Mouse (Mus musculus): ENCODE measurements around the gene Serinc5. TPM values are rescaled to one million over a fixed set of nuclear protein-coding genes. Genes with fewer than 3 reads are reported as not detected.
"Not testable (repeated sequence)": the region's sequence is repeated elsewhere in the genome, so short reads cannot be mapped to it uniquely, and the experiment has no call there.

Serinc5 gene
- polyA plus RNA-seq, 1 experiment from 2014 or later = 18.6 TPM

GRCm38 (mm10) chr13:92677656-92678055 is 66.8 kb downstream of the Serinc5 start:
- no peak overlapping the region for H3K4me2 ChIP-seq
- no peak for ATAC-seq (ENCODE audit: low FRiP score)
- no peak overlapping the region for H3K4me3 ChIP-seq
- H3K27me3 ChIP-seq = no peaks in the 10 kb centered on the region
- no peak overlapping the region for H3K9ac ChIP-seq
- no peaks in the 10 kb centered on the region for H3K36me3 ChIP-seq
- H3K27ac ChIP-seq = no peak overlapping the region
- no peaks in the 10 kb centered on the region for H3K9me3 ChIP-seq
- peaks cover 15% of the 10 kb centered on the region for H3K4me1 ChIP-seq (replicated peaks)
- 73% methylated on average over 4 of the region's 4 CpGs for WGBS

GRCm38 (mm10) chr13:92679661-92680060 is 68.8 kb downstream of the Serinc5 start:
- Histone ChIP-seq H3K4me2 (no peak overlapping the region), H3K36me3 (no peaks in the 10 kb centered on the region), H3K27ac (no peak overlapping the region), H3K4me3 (no peak overlapping the region), H3K9ac (no peak overlapping the region), H3K27me3 (no peaks in the 10 kb centered on the region), H3K9me3 (no peaks in the 10 kb centered on the region), H3K4me1 (replicated peaks) (peaks cover 21% of the 10 kb centered on the region)
- ATAC-seq (ENCODE audit: low FRiP score) = no peak
- WGBS = 78% methylated on average over 7 of the region's 7 CpGs

GRCm38 (mm10) chr13:92681541-92681940 is 70.7 kb downstream of the Serinc5 start:
- ATAC-seq (ENCODE audit: low FRiP score) = no peak
- WGBS = 82% methylated on average over 2 of the region's 2 CpGs

GRCm38 (mm10) chr13:92682833-92683232 is 71.9 kb downstream of the Serinc5 start:
- 15% methylated on average over 6 of the region's 6 CpGs for WGBS
- no peaks in the 10 kb centered on the region for H3K27me3 ChIP-seq
- peaks cover 13% of the 10 kb centered on the region; the same call in 1 of the 2 replicates for H3K4me1 ChIP-seq (replicated peaks)
- H3K9me3 ChIP-seq = no peaks in the 10 kb centered on the region
- H3K9ac ChIP-seq = no peak overlapping the region
- H3K4me2 ChIP-seq = no peak overlapping the region
- H3K36me3 ChIP-seq = peaks cover 14% of the 10 kb centered on the region
- ATAC-seq (ENCODE audit: low FRiP score) = no peak
- no peak overlapping the region for H3K27ac ChIP-seq
- no peak overlapping the region for H3K4me3 ChIP-seq

More at GRCm38 (mm10) chr13:92681541-92681940, 70.7 kb downstream of the Serinc5 start:
- Histone ChIP-seq H3K4me2 (no peak overlapping the region), H3K9ac (no peak overlapping the region), H3K27ac (no peak overlapping the region), H3K9me3 (no peaks in the 10 kb centered on the region), H3K4me3 (no peak overlapping the region), H3K4me1 (replicated peaks) (peaks cover 13% of the 10 kb centered on the region; the same call in 1 of the 2 replicates), H3K36me3 (peaks cover 10% of the 10 kb centered on the region), H3K27me3 (no peaks in the 10 kb centered on the region)

- H3K27ac ChIP-seq = no peak overlapping the region
- no peaks in the 10 kb centered on the region for H3K9me3 ChIP-seq
- H3K36me3 ChIP-seq = peaks cover 20% of the 10 kb centered on the region
- H3K4me3 ChIP-seq = no peak overlapping the region
- H3K4me1 ChIP-seq (replicated peaks) = peaks cover 13% of the 10 kb centered on the region; the same call in 1 of the 2 replicates
- ATAC-seq (ENCODE audit: low FRiP score) = no peak
- H3K4me2 ChIP-seq = no peak overlapping the region
- WGBS = 59% methylated on average over 4 of the region's 4 CpGs
- H3K27me3 ChIP-seq = no peaks in the 10 kb centered on the region
- no peak overlapping the region for H3K9ac ChIP-seq
These were observed 72.6 kb downstream of the Serinc5 start for GRCm38 (mm10) chr13:92683464-92683863.

- peaks cover 27% of the 10 kb centered on the region for H3K36me3 ChIP-seq
- WGBS = 80% methylated on average over 4 of the region's 4 CpGs
- no peak overlapping the region for H3K4me3 ChIP-seq
- no peak overlapping the region for H3K4me2 ChIP-seq
- ATAC-seq (ENCODE audit: low FRiP score) = no peak
- no peak overlapping the region for H3K9ac ChIP-seq
- peaks cover 10% of the 10 kb centered on the region; the same call in 1 of the 2 replicates for H3K4me1 ChIP-seq (replicated peaks)
- peaks cover 1% of the 10 kb centered on the region; the same call in 1 of the 2 replicates for H3K27me3 ChIP-seq
- H3K9me3 ChIP-seq = no peaks in the 10 kb centered on the region
- no peak overlapping the region for H3K27ac ChIP-seq
These were observed 73.4 kb downstream of the Serinc5 start for GRCm38 (mm10) chr13:92684310-92684709.

- 95% methylated on average over 4 of the region's 4 CpGs for WGBS
- Histone ChIP-seq H3K27me3 (peaks cover 3% of the 10 kb centered on the region; the same call in 1 of the 2 replicates), H3K9ac (no peak overlapping the region), H3K9me3 (no peaks in the 10 kb centered on the region), H3K36me3 (peaks cover 27% of the 10 kb centered on the region), H3K4me2 (no peak overlapping the region), H3K4me1 (replicated peaks) (peaks cover 10% of the 10 kb centered on the region; the same call in 1 of the 2 replicates), H3K27ac (no peak overlapping the region), H3K4me3 (no peak overlapping the region)
- ATAC-seq (ENCODE audit: low FRiP score) = no peak
These were observed 74.4 kb downstream of the Serinc5 start for GRCm38 (mm10) chr13:92685273-92685672.

- H3K4me2 ChIP-seq; H3K4me1 ChIP-seq (replicated peaks); H3K4me3 ChIP-seq; H3K27ac ChIP-seq; H3K9ac ChIP-seq; H3K9me3 ChIP-seq; ATAC-seq (ENCODE audit: low FRiP score); H3K27me3 ChIP-seq: not testable (repeated sequence)
- 73% methylated on average over 1 of the region's 1 CpGs for WGBS
- peaks cover 27% of the 10 kb centered on the region for H3K36me3 ChIP-seq
These were observed 76.3 kb downstream of the Serinc5 start for GRCm38 (mm10) chr13:92687151-92687550.

GRCm38 (mm10) chr13:92689061-92689460 is 78.2 kb downstream of the Serinc5 start:
- Histone ChIP-seq H3K9ac (no peak overlapping the region), H3K27ac (no peak overlapping the region), H3K27me3 (peaks cover 3% of the 10 kb centered on the region; the same call in 1 of the 2 replicates), H3K4me3 (no peak overlapping the region), H3K9me3 (no peaks in the 10 kb centered on the region), H3K36me3 (peaks cover 27% of the 10 kb centered on the region), H3K4me1 (replicated peaks) (no peaks in the 10 kb centered on the region), H3K4me2 (no peak overlapping the region)
- ATAC-seq (ENCODE audit: low FRiP score) = no peak
- WGBS = 87% methylated on average over 2 of the region's 2 CpGs

- no peak overlapping the region for H3K4me2 ChIP-seq
- no peak overlapping the region for H3K4me3 ChIP-seq
- peaks cover 17% of the 10 kb centered on the region for H3K4me1 ChIP-seq (replicated peaks)
- no peak overlapping the region for H3K27ac ChIP-seq
- WGBS = 82% methylated on average over 10 of the region's 10 CpGs
- H3K9me3 ChIP-seq = no peaks in the 10 kb centered on the region
- ATAC-seq (ENCODE audit: low FRiP score) = no peak
- H3K9ac ChIP-seq = no peak overlapping the region
- H3K36me3 ChIP-seq = peaks cover 6% of the 10 kb centered on the region
- peaks cover 3% of the 10 kb centered on the region; the same call in 1 of the 2 replicates for H3K27me3 ChIP-seq
These were observed 83.1 kb downstream of the Serinc5 start for GRCm38 (mm10) chr13:92693866-92694550.

- 24% methylated on average over 5 of the region's 5 CpGs for WGBS
- H3K9me3 ChIP-seq = no peaks in the 10 kb centered on the region
- 0 out of 2 replicates have a peak overlapping the region, but pooled peaks have one; percentile 30 for H3K27ac ChIP-seq
- H3K4me3 ChIP-seq = no peak overlapping the region
- peak; percentile 87 for ATAC-seq (ENCODE audit: low FRiP score)
- peaks cover 19% of the 10 kb centered on the region for H3K4me1 ChIP-seq (replicated peaks)
- no peak overlapping the region for H3K4me2 ChIP-seq
- H3K27me3 ChIP-seq = no peaks in the 10 kb centered on the region
- peaks cover 4% of the 10 kb centered on the region; the same call in 1 of the 2 replicates for H3K36me3 ChIP-seq
- H3K9ac ChIP-seq = no peak overlapping the region
These were observed 85.6 kb downstream of the Serinc5 start for GRCm38 (mm10) chr13:92696491-92696939.

- H3K4me3 ChIP-seq = no peak overlapping the region
- ATAC-seq (ENCODE audit: low FRiP score) = no peak; the same call in 1 of the 2 replicates
- H3K9ac ChIP-seq = peak overlapping the region; percentile 35; the same call in 1 of the 2 replicates
- H3K4me2 ChIP-seq = no peak overlapping the region
- no peaks in the 10 kb centered on the region for H3K9me3 ChIP-seq
- peaks cover 19% of the 10 kb centered on the region for H3K4me1 ChIP-seq (replicated peaks)
- no peaks in the 10 kb centered on the region for H3K27me3 ChIP-seq
- 0 out of 2 replicates have a peak overlapping the region, but pooled peaks have one; percentile 30 for H3K27ac ChIP-seq
- WGBS = 80% methylated on average over 4 of the region's 4 CpGs
- H3K36me3 ChIP-seq = peaks cover 4% of the 10 kb centered on the region; the same call in 1 of the 2 replicates
These were observed 86.2 kb downstream of the Serinc5 start for GRCm38 (mm10) chr13:92697141-92697540.

All from hindbrain, embryonic 13.5 days (tissue).